Mouse (Mus musculus) urinary bladder, adult 2 months (tissue): ENCODE data around the gene Sun5. TPM values are rescaled to one million over a fixed set of nuclear protein-coding genes. Genes with fewer than 3 reads are reported as not detected.
"Not testable (repeated sequence)": the region's sequence is repeated elsewhere in the genome, so short reads cannot be mapped to it uniquely, and the experiment has no call there.

ENCODE experiments used
- DNase-seq: peaks from one replicate; pipeline ENCODE4 v3.0.0; 2022; ENCODE audit warnings: low spot score
- polyA plus RNA-seq: library from polyadenylated mRNA; depleted of rRNA; stranded (reverse); fragments of >200 nt; gene quantifications from 2 replicates; pipeline ENCODE4 v1.2.3, GENCODE M21; 2012; rRNA removed

Gene Sun5
- not detected in 2 replicates for polyA plus RNA-seq

GRCm38 (mm10) chr2:153870984-153871383 lies at the start of gene Sun5:
Gene Sun5, minus strand, starts transcription at chr2:153871084.
- DNase-seq, result no peak

GRCm38 (mm10) chr2:153917930-153918329 lies 47.0 kb upstream of the Sun5 start, which contains the start of gene Bpifb3:
Gene Bpifb3, plus strand, starts transcription at chr2:153918230.
- no peak for DNase-seq

GRCm38 (mm10) chr2:153914151-153914550 lies 43.3 kb upstream of the Sun5 start:
- DNase-seq, result no peak

DNA sequence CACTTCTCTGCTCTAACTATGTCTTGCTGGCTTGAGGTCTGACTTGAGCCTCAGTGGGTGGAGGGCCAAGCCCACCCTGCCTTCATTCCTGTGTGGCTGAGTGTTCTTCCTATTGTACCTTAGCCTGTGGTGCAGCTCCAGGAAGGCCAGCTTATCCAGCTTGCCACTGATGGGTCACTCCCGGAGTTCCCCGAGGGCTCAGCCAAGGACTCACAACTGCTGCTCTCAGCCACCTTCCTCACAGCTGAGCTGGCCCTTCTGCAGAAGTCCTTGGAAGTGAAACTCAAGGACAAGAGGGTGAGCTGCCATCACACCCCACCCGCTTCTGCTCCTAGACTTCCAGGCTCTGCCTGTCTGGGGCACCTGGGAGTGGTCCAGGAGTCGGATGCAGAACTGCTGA lies 35.7 kb upstream of the Sun5 start:
- DNase-seq, result no peak

GRCm38 (mm10) chr2:153902726-153903125 lies 31.8 kb upstream of the Sun5 start:
- no peak for DNase-seq

DNA sequence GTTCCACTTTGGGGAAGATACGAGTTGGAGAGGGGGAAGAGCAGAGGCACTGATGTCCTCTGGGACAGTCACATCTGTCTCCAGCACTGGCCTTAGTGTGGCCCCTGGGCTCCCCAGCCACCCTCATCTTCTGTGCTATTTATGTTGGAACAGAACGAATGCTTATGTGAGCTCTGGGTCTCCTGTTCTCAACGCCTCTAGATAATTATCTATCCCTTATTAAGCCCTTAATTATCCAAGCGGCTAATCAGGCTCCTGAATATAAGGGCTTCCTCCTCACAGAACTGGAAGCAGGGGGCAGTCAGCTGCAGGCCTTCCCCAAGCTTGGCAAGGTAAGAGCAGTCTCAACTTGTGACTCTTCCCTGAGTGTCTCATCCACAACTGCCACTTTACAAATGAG lies 29.2 kb upstream of the Sun5 start, which contains the start of gene Bpifb6:
TSS of gene Bpifb6 (plus strand) at position 301 of the 400 bp plus-strand sequence.
- no peak for DNase-seq

DNA sequence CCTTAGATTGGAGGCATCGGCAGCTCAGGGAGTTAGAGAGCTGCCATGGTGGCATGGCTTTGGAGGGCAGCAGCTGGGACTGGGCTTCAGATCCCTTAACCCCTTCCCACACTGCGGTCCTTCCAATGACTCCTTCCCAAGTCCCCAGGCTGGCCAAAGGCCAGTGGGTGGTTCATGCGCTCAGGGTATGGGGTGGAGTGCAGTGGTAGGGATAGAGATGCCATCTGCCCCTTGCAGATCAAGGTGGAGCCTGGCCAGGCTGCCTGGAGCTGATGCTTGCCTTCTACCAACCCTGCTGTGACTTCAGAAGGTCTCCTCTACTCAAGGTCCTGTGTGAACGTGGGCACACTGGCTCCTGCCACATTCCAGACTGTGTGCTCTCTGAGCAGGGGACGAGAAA lies 28.2 kb upstream of the Sun5 start:
- no peak for DNase-seq

- no peak for DNase-seq
Measured at GRCm38 (mm10) chr2:153874745-153875144, 3.9 kb upstream of the Sun5 start, which contains the start of gene Bpifb2. Gene Bpifb2, plus strand, starts transcription at chr2:153875045.

DNA sequence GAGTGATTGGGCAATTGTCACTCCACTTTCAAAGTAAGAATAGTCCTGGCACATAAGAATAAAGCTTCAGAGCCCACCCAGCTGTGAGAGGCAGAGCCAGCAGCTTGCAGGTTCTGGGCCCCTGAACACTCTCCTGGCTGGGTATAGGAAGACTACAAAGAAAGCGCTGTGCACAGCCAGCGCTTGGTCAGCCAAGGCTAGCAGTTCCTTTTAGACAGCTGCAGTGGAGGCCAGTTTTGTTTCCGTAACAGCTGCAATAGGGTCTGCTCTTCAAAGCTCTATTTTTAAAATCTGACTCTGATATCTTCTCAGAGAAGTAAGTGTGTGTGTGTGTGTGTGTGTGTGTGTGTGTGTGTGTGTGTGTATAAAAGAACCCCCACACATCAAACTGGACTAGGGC lies 8.9 kb downstream of the Sun5 start:
- DNase-seq, result no peak

GRCm38 (mm10) chr2:153860715-153861114 lies 10.2 kb downstream of the Sun5 start:
- DNase-seq, result no peak

- DNase-seq, result no peak
Measured at GRCm38 (mm10) chr2:153860315-153860714, 10.6 kb downstream of the Sun5 start.

- DNase-seq, result no peak
Measured at GRCm38 (mm10) chr2:153859581-153859980, 11.3 kb downstream of the Sun5 start.

GRCm38 (mm10) chr2:153853544-153853943 lies 17.3 kb downstream of the Sun5 start:
- DNase-seq, result no peak

DNA sequence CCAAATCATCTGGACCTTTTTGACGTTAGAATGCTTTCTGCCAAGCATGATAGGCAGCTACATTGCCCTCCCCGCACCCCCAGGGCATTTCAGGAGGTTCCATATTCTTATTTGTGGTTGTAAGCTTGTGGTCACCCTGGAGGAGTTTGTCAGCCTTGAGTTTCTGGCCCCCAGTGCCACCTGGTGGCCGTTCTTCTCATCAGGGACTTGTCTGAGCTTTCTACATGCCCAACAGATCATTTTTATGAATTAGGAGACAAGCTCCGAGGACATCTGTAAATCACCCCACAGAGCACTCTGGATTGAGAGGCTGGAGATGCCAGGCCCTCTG lies 19.9 kb downstream of the Sun5 start:
- no peak for DNase-seq

GRCm38 (mm10) chr2:153850351-153851029 lies 20.4 kb downstream of the Sun5 start:
- no peak for DNase-seq

- no peak for DNase-seq
Measured at GRCm38 (mm10) chr2:153848389-153848788, 22.5 kb downstream of the Sun5 start.

GRCm38 (mm10) chr2:153842854-153843253 lies 28.0 kb downstream of the Sun5 start:
- DNase-seq, result no peak

DNA sequence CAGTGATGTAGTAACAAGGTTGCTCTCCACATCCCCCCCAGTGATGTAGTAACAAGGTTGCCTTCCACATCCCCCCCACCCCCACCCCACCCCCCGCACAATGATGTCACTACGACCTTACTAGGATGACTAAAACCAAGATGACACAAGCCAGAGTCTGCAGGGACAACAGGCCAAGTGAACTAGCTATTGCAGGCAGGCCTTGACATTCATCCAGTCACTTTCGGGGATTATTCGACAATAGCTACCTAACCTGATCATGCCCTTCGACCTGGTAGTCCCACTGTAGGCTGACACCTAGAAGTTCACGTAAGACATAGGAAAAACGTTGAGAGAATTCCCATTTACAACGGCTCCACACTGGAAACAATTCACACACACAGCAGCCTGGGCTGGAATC lies 37.6 kb downstream of the Sun5 start:
- no peak for DNase-seq

DNA sequence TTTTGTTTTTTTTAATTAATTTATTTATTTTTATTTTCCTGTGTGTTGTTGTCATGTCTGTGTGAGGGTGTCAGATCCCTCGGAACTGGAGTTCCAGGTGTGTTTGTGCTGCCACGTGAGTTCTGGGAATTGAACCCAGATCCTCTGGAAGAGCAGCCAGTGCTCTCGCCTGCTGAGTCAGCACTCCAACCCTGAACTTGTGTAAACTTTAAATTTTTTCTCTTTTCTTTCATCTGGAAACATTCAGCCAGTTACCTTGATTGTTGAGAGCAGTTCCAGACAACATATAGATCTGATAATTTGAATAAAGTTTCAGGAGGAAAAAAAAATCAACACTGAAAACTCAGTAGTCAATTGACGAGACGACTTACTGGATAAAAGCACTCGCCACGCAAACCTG lies 42.2 kb downstream of the Sun5 start:
- no peak for DNase-seq

DNA sequence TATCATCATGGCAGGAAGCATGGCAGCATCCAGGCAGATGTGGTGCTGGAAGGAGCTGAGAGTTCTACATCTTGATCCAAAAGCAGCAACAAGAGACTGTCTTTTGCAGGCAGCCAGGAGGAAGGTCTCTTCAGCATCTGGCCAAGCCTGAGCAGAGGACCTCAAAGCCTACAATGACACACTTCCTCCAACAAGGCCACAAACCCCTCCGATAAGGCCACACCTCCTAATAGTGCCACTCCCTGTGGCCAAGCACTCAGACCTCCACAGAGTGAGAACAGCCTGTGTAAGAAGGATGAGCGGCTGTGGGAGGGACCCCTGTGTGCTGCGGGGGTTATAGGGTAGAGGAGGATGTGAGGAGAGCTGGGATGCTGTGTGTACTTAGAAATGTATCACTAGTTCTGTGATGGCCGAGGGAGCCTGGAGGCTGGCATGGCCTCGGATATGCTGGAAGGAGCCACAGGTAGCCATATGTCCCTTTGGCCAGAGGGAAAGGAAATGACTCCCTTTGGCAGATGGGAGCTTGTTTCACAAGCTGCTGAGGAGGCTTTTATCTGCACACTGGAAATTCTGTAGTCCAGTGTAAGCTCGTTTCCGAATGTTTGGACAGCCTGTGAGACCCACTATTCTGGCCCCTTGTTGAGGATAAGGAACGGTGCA lies 43.6 kb downstream of the Sun5 start:
- no peak for DNase-seq

- not testable (repeated sequence) for DNase-seq
Measured at GRCm38 (mm10) chr2:153825900-153826299, 45.0 kb downstream of the Sun5 start.

DNA sequence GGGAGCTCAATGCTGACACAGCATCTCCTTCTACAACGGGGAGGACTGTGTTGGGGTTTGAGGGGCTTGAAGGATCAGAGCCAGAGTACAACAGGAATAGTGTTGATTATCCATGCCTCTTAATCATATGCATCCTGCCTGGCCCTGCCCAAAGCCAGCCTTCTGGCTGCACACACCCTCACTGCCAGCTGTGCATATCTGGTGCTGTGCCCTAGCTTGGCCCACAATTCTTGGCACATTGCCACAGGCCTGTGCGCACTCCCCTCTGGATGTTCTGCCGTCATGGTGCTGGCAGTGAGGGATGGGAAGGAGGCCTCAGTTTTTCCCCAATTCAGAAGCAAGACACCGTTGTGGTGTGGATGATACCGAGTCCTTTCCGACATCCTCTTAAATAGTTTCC lies 46.3 kb downstream of the Sun5 start:
- no peak for DNase-seq

- no peak for DNase-seq
Measured at GRCm38 (mm10) chr2:153822005-153822543, 48.8 kb downstream of the Sun5 start.
